Mouse (Mus musculus): ENCODE measurements around the gene Thumpd2.

Thumpd2 gene

DNA sequence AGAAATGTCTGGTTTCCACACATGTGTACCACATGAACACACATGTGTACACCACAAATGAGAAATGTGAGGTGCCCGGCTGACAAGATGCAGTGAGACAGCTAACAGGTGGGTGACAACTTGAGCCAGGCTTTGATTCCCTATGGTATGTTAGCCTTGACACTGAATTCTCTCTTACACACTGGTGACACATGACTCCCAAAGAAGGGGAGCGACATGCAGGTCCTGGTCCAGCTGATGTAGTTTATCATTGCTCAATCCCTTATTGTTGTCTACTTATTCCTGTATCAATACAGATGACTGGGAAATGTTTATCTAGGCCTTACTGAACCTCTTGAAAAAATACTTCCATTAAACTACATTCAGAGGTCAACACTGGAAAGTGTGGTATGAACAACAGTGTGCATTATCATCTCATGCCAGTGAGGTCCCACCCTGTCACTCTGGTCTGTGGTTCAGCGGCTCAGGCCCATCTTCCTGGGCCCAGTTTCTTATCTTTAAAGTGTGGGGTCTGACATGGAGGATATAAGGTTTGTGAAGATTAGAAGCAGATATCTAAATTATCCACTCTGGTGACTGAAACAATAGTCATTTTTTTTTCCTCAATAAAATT is 32.9 kb downstream of the Thumpd2 start:
- no peak for DNase-seq

DNA sequence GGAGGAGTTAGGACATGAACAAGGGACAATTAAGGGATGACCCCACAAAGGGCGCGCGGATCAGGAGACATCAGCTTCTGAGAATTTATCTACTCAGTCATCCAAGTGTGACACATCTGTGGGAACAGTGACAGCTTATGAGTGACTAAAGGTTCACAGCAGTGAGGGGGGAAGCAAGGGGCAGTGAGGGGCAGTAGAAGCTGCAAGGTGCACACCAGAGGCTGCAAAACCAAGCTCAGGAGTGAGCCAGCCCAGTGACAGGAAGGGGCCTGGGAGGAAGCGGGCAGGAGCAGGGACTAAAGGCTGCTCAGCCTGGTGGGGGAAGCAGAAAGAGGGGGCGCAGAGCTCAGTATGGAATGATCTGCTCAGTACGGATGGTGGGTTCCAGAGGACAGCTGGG is 37.6 kb downstream of the Thumpd2 start:
- no peak for DNase-seq

GRCm38 (mm10) chr17:81017132-81017531 is 47.8 kb downstream of the Thumpd2 start:
- DNase-seq, result no peak

DNA sequence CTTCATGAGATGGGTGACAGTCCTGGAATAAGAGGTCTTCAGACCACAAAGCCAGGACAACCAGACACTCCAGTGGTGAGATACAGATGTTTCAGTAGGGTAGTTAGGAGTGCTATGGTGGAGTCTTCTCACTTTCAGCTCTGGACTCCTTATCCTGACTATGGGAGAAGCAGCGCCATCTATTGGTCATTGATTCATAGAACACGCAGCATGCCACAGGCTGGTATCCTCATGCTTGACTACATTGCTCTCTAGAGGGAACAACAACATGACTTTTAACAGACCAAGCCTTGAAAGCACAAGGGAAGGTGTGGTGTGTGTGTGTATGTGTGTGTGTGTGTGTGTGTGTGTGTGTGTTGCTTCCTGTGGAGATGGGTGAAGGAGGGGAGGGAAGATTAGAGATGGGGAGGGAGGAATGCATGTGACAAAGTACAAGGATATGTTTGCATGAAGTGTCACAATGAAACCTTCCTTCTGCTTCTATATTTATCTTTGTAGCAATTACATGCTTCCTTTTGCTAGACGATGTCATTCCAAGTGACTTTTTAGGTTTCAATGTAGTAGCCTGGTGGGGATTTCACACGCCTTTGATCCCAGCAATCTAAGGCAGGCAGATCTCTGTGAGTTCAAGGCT is 49.0 kb downstream of the Thumpd2 start:
- DNase-seq, result peak; percentile 70

DNA sequence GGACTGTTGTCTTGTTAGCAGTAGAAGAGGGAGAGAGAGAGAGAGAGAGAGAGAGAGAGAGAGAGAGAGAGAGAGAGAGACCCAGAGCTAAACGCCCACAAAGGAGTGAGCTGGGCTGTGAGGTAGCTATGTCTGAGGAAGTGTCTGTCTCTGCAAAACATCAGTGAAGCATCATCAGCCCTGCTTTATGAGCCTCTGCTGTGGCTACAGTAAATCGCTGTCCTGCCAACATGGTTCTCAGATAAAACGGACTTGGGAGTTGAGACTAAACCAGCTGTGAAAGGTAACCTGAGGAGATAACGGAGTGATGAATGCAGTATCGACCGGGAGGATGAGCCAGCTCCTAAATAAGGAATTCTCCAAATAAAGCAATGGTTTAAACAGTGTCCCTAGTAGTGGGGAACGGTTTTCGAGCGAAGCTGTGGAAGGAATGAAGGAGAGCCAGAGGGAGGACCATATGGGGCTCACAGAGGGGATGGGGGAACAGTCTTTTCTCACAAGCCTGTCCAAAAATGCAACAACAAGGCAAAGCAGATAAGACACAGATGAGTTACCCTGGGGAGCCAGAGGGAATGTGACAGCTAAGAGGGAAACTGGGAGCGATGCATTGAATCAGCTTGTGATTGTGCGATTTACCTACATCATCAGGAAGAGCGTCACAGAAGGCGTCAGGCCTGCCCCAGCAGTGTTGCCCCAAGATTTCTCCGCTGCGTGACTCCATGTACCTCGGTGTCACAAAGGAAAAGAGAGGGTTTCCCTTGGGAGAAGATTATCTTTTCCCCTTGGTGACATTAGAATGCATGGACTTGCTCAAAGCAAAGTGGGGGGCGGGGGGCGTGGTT is 53.8 kb downstream of the Thumpd2 start:
- no peak for DNase-seq

- no peak for DNase-seq
Measured at GRCm38 (mm10) chr17:81010199-81010598, 54.7 kb downstream of the Thumpd2 start.

- DNase-seq, result no peak
Measured at GRCm38 (mm10) chr17:81009112-81009511, 55.8 kb downstream of the Thumpd2 start.

DNA sequence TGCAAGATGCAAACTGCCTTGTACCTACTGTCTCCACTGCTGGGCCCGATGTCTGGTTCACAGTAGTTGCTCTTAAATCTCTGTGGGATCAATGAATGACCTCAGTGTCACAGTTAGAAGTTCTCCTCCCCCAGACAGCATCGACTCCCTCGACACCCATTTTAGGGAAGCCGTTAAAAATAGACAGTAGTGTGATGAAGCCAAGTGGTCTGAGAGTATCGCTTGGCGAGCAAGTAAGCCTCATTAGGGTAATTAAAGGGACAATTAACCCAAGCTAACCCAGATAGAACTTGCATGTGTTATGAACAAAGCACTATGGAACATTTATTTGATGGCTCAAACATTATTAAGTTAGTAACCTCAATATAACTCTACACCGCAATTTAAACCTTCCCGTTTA is 59.6 kb downstream of the Thumpd2 start:
- DNase-seq, result no peak

DNA sequence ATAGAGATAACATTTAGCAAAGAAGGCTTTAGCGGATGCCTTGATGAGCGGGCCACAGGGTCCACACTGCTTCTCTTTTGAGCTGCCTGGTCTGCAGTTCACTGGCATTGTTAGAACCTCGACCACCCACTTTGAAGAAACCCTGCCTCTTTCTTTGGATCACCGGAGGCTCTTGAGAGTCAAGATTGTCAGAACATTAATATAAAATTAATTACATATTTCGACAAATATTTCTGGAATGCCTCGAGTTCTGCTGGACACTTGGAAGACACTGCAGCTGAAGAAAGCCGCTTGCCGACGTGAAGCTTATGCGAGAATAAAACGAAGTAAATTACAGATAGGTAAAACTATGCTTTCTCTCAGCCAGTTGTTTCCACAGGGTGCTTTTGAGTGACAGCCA is 60.4 kb downstream of the Thumpd2 start:
- DNase-seq, result no peak

GRCm38 (mm10) chr17:81002130-81002529 is 62.8 kb downstream of the Thumpd2 start:
- DNase-seq, result no peak

DNA sequence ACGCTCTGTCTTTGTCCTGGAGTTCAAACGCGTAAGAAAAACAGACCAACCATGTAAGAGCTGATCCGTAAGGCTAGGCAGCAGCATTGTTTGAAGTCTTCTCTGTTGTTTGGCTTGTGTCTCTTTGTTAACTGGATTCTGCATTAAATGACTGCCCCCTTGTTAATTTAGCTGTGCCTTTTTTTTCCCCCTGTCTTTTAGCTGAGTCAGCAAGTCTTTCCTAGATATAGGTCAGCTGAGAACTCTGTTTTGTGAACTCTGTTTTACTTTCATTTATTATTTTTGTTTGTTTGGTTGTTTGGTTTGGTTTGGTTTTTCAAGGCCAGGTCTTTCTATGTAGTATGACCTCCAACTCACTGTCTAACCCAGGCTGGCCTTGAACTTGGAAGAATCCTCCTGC is 63.2 kb downstream of the Thumpd2 start:
- no peak for DNase-seq

DNA sequence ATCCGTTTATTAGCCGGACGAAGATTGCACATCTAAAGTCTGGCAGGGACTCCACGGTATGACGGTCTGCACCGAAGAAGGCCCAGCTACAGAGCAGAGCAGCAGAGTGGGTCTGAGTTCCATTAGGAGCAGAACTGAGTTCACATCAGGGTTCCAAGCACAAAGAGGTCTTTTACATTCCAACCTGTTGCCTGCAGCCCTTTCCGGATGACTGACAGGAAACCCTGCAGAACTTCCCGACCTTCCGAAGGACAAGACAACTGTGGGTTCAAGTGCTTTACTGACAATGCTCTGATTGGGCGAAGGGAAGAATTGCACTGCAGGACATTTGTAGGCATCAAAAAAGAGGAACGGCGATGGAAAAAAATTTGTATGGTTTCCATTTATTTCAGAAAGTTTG is 63.9 kb downstream of the Thumpd2 start:
- no peak for DNase-seq

DNA sequence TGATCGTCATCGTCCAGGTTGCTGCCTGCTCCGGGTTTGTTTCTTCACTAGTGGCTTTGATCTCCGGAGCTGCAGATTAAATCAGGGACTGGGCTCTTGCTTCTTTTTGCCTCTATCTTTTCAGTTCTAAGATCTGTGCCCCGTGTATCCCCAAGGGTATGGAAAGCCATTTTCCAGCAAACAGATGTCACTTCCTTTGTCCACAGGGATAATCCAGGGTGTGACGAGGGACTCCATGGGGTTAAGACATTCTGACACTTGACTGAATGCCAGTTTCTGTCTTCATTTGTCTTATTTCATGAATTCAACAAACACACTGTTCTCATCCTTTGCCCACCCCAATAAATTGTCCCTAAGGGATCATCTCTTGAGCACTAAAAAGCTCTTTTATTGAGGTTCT is 65.9 kb downstream of the Thumpd2 start:
- no peak for DNase-seq

GRCm38 (mm10) chr17:80997226-80997625 is 67.7 kb downstream of the Thumpd2 start:
- no peak for DNase-seq

DNA sequence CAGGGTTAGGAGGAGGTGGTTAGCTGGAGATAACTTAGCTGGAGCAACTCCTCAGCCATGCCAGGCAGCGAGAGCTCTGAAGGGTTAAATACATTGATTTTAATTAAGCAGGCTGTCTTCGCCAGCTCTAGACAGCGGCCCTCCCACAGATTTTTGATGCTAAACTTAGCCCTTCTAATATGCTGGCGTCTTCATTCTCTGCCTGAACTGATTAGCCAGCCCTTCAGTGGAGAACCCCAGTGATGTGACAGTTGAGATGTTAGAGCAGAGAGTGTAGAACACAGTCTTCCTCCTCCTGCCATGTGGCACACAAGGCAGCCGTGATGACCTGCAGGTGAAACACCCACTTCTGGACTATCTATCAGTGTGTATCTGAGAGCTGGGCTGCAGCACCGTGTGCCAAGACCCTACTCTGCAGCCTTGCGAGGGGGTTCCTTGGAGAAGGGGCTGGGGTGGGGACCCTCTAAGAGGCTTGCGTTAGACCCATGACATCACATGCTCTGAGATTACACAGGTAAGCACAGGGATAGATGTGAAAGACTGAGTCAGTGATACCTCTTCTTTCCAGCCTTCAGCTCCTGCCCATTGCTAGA is 73.3 kb downstream of the Thumpd2 start:
- no peak for DNase-seq

DNA sequence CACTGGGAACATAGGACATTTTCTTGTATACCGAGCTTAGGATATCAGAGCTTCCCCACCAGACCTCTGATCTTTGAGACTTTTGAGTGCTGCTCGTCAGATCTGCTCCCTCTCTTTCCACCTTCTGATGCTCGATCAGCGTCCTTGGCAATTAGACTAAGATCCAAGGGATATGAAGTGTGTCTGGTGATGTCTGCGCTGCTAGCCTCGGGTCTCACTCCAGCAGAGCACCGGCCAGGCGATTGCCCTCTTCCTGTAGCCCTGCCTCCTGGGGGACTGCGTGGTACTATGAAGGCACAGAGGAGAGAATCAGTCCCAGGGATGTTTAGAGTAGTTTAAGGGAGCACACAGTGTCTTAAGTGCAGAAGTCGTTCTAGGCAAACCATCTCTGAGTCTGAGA is 81.9 kb downstream of the Thumpd2 start:
- no peak for DNase-seq

DNA sequence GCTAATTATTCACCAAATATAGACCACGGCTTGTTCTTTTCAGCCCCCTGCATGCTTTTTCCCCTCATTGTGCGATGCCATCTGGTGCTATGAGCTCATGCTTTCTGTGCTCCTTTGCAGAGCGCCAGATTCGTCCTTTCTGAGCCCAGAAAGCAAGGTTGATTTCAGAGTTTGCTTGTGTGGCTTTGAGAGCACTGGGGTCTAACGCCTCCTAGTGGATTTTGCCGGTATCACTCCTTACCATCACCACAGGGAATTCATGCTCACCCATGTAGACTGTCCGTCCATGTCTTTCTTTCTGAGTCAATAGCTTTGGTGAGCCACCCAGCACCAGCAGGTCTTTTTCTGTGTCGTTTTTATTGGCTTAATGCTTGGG is 82.5 kb downstream of the Thumpd2 start:
- peak; percentile 84 for DNase-seq

DNA sequence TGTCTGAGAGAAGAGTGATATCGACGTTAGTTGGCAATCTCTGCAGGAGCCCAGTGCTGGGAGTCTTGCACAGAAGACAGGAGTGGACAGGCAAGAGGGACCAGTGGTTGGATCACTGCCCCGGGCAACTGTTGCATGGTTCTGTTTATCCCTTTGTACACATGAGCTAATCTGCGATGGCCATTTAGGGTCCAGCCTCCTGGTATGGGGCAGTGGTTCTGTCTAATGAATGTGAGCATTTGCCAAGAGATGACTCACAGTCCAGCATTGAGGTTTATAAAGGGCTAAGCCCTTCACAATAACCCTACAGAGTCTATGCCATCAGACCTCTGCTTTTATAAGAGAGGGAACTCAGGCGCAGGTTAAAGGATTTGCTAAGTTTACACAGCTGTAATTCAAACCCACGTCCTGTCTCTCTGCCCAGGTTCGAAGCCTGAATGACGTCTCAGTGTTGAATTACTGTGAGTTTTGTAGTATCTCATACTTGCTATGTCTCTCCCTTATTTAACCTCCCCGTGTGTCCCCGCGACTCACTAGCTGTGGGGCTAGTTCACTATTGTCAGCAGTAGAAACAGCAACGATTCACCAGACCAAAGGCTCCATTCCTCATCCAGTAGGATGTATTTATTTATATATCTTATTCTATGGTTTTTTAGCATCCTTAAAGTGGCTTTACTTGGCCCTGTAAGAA is 83.0 kb downstream of the Thumpd2 start:
- no peak for DNase-seq

DNA sequence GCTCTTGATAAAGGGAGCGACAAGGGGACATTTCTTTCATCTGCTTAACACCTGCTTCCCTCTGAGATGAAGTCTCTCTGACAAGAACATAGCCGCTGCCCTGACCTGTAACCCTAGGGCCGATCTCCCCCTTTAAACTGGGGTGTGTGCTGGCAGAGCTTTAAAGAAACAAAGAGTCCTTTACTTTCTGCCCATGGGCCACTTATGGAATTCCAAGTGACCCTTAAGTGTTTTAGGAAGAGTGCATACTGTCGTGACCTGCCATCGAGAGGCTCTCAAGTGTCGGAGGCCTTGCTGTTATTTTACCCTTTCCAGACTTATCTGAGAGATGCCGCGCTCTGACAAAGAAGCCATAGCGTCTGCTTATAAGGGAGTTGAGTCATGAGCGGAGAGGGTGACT is 84.8 kb downstream of the Thumpd2 start:
- no peak for DNase-seq

GRCm38 (mm10) chr17:80977245-80977644 is 87.6 kb downstream of the Thumpd2 start:
- no peak for DNase-seq

Measured in kidney, postnatal 10 days (tissue).